Mouse (Mus musculus) liver, postnatal 0 days (tissue): ENCODE data around the gene Sobp. TPM values are rescaled to one million over a fixed set of nuclear protein-coding genes. Genes with fewer than 3 reads are reported as not detected.
A peak's percentile ranks its signal among the peaks of the same experiment; 100 is the strongest.

ENCODE experiments used
- ATAC-seq: fragments of 200-750 bp; cut with Nextera tagmentation; 2 replicates; pipeline ENCODE4 v1.8.0; 2017; ENCODE audit warnings: mild to moderate bottlenecking, moderate library complexity
- DNase-seq: peaks from one replicate; pipeline ENCODE4 v3.0.0-alpha.2; 2016
- H3K27ac ChIP-seq: fragments of 300-500 bp; sonication (generic); 2 replicates; pipeline ENCODE4 v1.5.1; 2014; ENCODE audit warnings: antibody characterized with exemption, moderate library complexity, mild to moderate bottlenecking, low read depth
- H3K27me3 ChIP-seq: fragments of 300-500 bp; sonication (generic); 2 replicates; pipeline ENCODE4 v1.6.1; 2014; ENCODE audit warnings: low read length, control low read depth, mixed read lengths; ENCODE audit not compliant: insufficient read depth
- H3K36me3 ChIP-seq: fragments of 300-500 bp; sonication (generic); replicated peaks from 2 replicates; pipeline ENCODE4 v1.6.1; 2014; ENCODE audit warnings: mild to moderate bottlenecking, control low read depth, low read length, moderate library complexity, mixed read lengths; ENCODE audit not compliant: insufficient read depth
- H3K4me1 ChIP-seq: fragments of 300-500 bp; sonication (generic); 2 replicates; pipeline ENCODE4 v1.6.1; 2014; ENCODE audit warnings: antibody characterized with exemption, mild to moderate bottlenecking, control low read depth; ENCODE audit not compliant: insufficient read depth
- H3K4me2 ChIP-seq: fragments of 300-500 bp; sonication (generic); 2 replicates; pipeline ENCODE4 v1.6.1; 2014; ENCODE audit warnings: low read depth, mild to moderate bottlenecking, low read length, moderate library complexity, mixed read lengths
- H3K4me3 ChIP-seq: fragments of 300-500 bp; sonication (generic); 2 replicates; pipeline ENCODE4 v1.5.1; 2014; ENCODE audit warnings: low read depth, low read length
- H3K9ac ChIP-seq: fragments of 300-500 bp; sonication (generic); replicated peaks from 2 replicates; pipeline ENCODE4 v1.6.1; 2014; ENCODE audit warnings: mild to moderate bottlenecking, moderate library complexity
- H3K9me3 ChIP-seq: fragments of 300-500 bp; sonication (generic); 2 replicates; pipeline ENCODE4 v1.6.1; 2016; ENCODE audit warnings: mild to moderate bottlenecking, control low read depth, low read length, mixed read lengths
- CTCF ChIP-seq: sonication (generic); IDR thresholded peaks from 2 replicates; pipeline ENCODE4 v1.5.1; 2016; ENCODE audit warnings: antibody characterized with exemption, low read depth
- EP300 ChIP-seq: IDR thresholded peaks from 2 replicates; pipeline ENCODE4 v1.6.1; 2016; ENCODE audit warnings: antibody characterized with exemption, low read depth, mild to moderate bottlenecking
- WGBS: fragments of 180-500 bp; shearing (Covaris S2); extraction: QIAGEN DNeasy Blood & Tissue Kit; methylation state at CpG from one replicate; pipeline ENCODE4 v1.1.7; 2014; ENCODE audit not compliant: insufficient replicate concordance; 5-methylcytosine and 5-hydroxymethylcytosine counted together
- polyA plus RNA-seq: library from polyadenylated mRNA; unstranded; fragments of >200 nt; fragmentation: Nextera tagmentation; extraction: Ambion mirVana; gene quantifications from 2 replicates; pipeline ENCODE4 v1.2.1, GENCODE M21; 2015

Sobp gene
- polyA plus RNA-seq, 1 experiment from 2014 or later, result 0.02 TPM

- H3K27ac ChIP-seq, result no peak overlapping the region
- DNase-seq, result no peak
- H3K4me3 ChIP-seq, result peak overlapping the region; percentile 22; the same call in 1 of the 2 replicates
- H3K4me1 ChIP-seq, result peaks cover 13% of the 10 kb centered on the region
- ATAC-seq, result peak; percentile 45; the same call in 1 of the 2 replicates
- H3K27me3 ChIP-seq, result no peaks in the 10 kb centered on the region
- no peak for TF ChIP-seq CTCF
- TF ChIP-seq EP300, result no peak
- H3K9ac ChIP-seq, result no peak overlapping the region
- WGBS, result 55% methylated on average over 13 of the region's 13 CpGs
- peak overlapping the region; percentile 51 for H3K4me2 ChIP-seq
- H3K36me3 ChIP-seq, result no peaks in the 10 kb centered on the region
- no peaks in the 10 kb centered on the region for H3K9me3 ChIP-seq
Observed at GRCm38 (mm10) chr10:42962655-42963054, 211.7 kb downstream of the Sobp start.

- DNase-seq (no peak), ATAC-seq (no peak)
- Histone ChIP-seq H3K4me2 (peak overlapping the region; percentile 51), H3K4me1 (peaks cover 13% of the 10 kb centered on the region), H3K27ac (0 out of 2 replicates have a peak overlapping the region, but pooled peaks have one; percentile 16), H3K4me3 (peak overlapping the region; percentile 22; the same call in 1 of the 2 replicates), H3K36me3 (no peaks in the 10 kb centered on the region), H3K9ac (no peak overlapping the region), H3K27me3 (peaks cover 4% of the 10 kb centered on the region; the same call in 1 of the 2 replicates), H3K9me3 (no peaks in the 10 kb centered on the region)
- TF ChIP-seq CTCF (no peak), EP300 (no peak)
- WGBS, result 23% methylated on average over 6 of the region's 6 CpGs
Observed at GRCm38 (mm10) chr10:42962181-42962601, 212.1 kb downstream of the Sobp start.

GRCm38 (mm10) chr10:42961771-42962170 is 212.6 kb downstream of the Sobp start:
- H3K36me3 ChIP-seq, result no peaks in the 10 kb centered on the region
- no peak for DNase-seq
- H3K27me3 ChIP-seq, result peaks cover 7% of the 10 kb centered on the region; the same call in 1 of the 2 replicates
- H3K27ac ChIP-seq, result 0 out of 2 replicates have a peak overlapping the region, but pooled peaks have one; percentile 16
- no peak for TF ChIP-seq CTCF
- no peak for TF ChIP-seq EP300
- 72% methylated on average over 6 of the region's 6 CpGs for WGBS
- peak overlapping the region; percentile 51; the same call in 1 of the 2 replicates for H3K4me2 ChIP-seq
- no peak overlapping the region for H3K4me3 ChIP-seq
- H3K9me3 ChIP-seq, result no peaks in the 10 kb centered on the region
- H3K4me1 ChIP-seq, result peaks cover 13% of the 10 kb centered on the region
- H3K9ac ChIP-seq, result no peak overlapping the region
- no peak for ATAC-seq

GRCm38 (mm10) chr10:42958686-42959085 is 215.6 kb downstream of the Sobp start:
- H3K9ac ChIP-seq, result no peak overlapping the region
- no peak overlapping the region for H3K4me3 ChIP-seq
- no peak for TF ChIP-seq CTCF
- no peak for TF ChIP-seq EP300
- 57% methylated on average over 4 of the region's 4 CpGs for WGBS
- H3K4me1 ChIP-seq, result peaks cover 13% of the 10 kb centered on the region
- H3K27me3 ChIP-seq, result peaks cover 7% of the 10 kb centered on the region; the same call in 1 of the 2 replicates
- no peaks in the 10 kb centered on the region for H3K9me3 ChIP-seq
- H3K4me2 ChIP-seq, result peak overlapping the region; percentile 56
- H3K36me3 ChIP-seq, result no peaks in the 10 kb centered on the region
- ATAC-seq (no peak), DNase-seq (no peak)
- no peak overlapping the region for H3K27ac ChIP-seq

GRCm38 (mm10) chr10:42957881-42958651 is 216.3 kb downstream of the Sobp start:
- H3K9me3 ChIP-seq, result no peaks in the 10 kb centered on the region
- peaks cover 7% of the 10 kb centered on the region; the same call in 1 of the 2 replicates for H3K27me3 ChIP-seq
- 9% methylated on average over 21 of the region's 21 CpGs for whole genome bisulfite sequencing
- no peak overlapping the region for H3K9ac ChIP-seq
- peak overlapping the region; percentile 17; the same call in 1 of the 2 replicates for H3K4me3 ChIP-seq
- TF ChIP-seq EP300 (no peak), CTCF (peak; percentile 83)
- ATAC-seq (peak; percentile 47; the same call in 1 of the 2 replicates), DNase-seq (peak; percentile 61)
- peak overlapping the region; percentile 56 for H3K4me2 ChIP-seq
- H3K36me3 ChIP-seq, result no peaks in the 10 kb centered on the region
- no peak overlapping the region for H3K27ac ChIP-seq
- peaks cover 13% of the 10 kb centered on the region for H3K4me1 ChIP-seq

GRCm38 (mm10) chr10:42955205-42955604 is 219.1 kb downstream of the Sobp start:
- Histone ChIP-seq H3K4me3 (no peak overlapping the region), H3K27me3 (peaks cover 7% of the 10 kb centered on the region; the same call in 1 of the 2 replicates), H3K36me3 (no peaks in the 10 kb centered on the region), H3K9me3 (no peaks in the 10 kb centered on the region), H3K9ac (no peak overlapping the region), H3K4me1 (0 out of 2 replicates have a peak, but pooled peaks cover 2% of the 10 kb centered on the region), H3K4me2 (no peak overlapping the region), H3K27ac (no peak overlapping the region)
- WGBS, result 93% methylated on average over 3 of the region's 3 CpGs
- no peak for ATAC-seq
- TF ChIP-seq CTCF (no peak), EP300 (no peak)
- no peak for DNase-seq
